Mouse (Mus musculus): ENCODE measurements around the gene Krtap9-3. TPM values are rescaled to one million over a fixed set of nuclear protein-coding genes. Genes with fewer than 3 reads are reported as not detected.

The Krtap9-3 gene
- total RNA-seq, 1 experiment: not detected

GRCm38 (mm10) chr11:99580636-99581035 is 17.3 kb downstream of the Krtap9-3 start, which contains the start of gene Krtap1-5:
Gene Krtap1-5 (minus strand): TSS chr11:99581016.
- no peak for DNase-seq (ENCODE audit: low read depth, low spot score)
- Histone ChIP-seq H3K9me3 (ENCODE audit: control insufficient read depth, insufficient read depth, low read depth, low read length) (no peaks in the 10 kb centered on the region), H3K9ac (ENCODE audit: insufficient read depth, low read depth, low read length, poor library complexity, severe bottlenecking) (no peak within 1 kb of the TSS), H3K27ac (ENCODE audit: insufficient read depth, low read depth, low read length, poor library complexity, severe bottlenecking) (no peak within 1 kb of the TSS), H3K4me1 (ENCODE audit: control insufficient read depth in 2 of 2, insufficient read depth in 2 of 2, low read length in 2 of 2, poor library complexity in 1 of 2) (no peaks in the 10 kb centered on the region), H3K4me3 (ENCODE audit: insufficient read depth in 1 of 2, low read depth in 1 of 2, low read length in 2 of 2, poor library complexity in 1 of 2, severe bottlenecking in 1 of 2) (no peak within 1 kb of the TSS), H3K36me3 (ENCODE audit: control insufficient read depth, insufficient read depth, low read length, poor library complexity, severe bottlenecking) (no peaks in the 10 kb centered on the region)
- in situ Hi-C loops (cut with MboI; ENCODE audit: low sequenced_read_pairs in 2 of 2, unreplicated experiment in 2 of 2): no loop called here
- TF ChIP-seq MAFK (IDR thresholded peaks at IDR 0.05; ENCODE audit: insufficient read depth, low read depth, low read length) (no peak), ZC3H11A (IDR thresholded peaks at IDR 0.05; ENCODE audit: borderline replicate concordance, low read depth, low read length) (no peak), CHD2 (IDR thresholded peaks at IDR 0.05; ENCODE audit: low read depth, low read length) (no peak), ZNF384 (IDR thresholded peaks at IDR 0.05; ENCODE audit: low read depth, low read length) (no peak), HCFC1 (IDR thresholded peaks at IDR 0.05; ENCODE audit: borderline replicate concordance, insufficient read depth, low read length) (no peak)

- in situ Hi-C loops (cut with MboI; ENCODE audit: low sequenced_read_pairs in 2 of 2, unreplicated experiment in 2 of 2): no loop called here
- no peak overlapping the region for H3K27ac ChIP-seq (ENCODE audit: insufficient read depth, low read depth, low read length, poor library complexity, severe bottlenecking)
- DNase-seq (ENCODE audit: low read depth, low spot score): peak; percentile 58
- H3K9me3 ChIP-seq (ENCODE audit: control insufficient read depth, insufficient read depth, low read depth, low read length): no peaks in the 10 kb centered on the region
- H3K4me1 ChIP-seq (ENCODE audit: control insufficient read depth in 2 of 2, insufficient read depth in 2 of 2, low read length in 2 of 2, poor library complexity in 1 of 2): no peaks in the 10 kb centered on the region
- TF ChIP-seq CHD2 (IDR thresholded peaks at IDR 0.05; ENCODE audit: low read depth, low read length) (no peak), MAFK (IDR thresholded peaks at IDR 0.05; ENCODE audit: insufficient read depth, low read depth, low read length) (no peak), ZNF384 (IDR thresholded peaks at IDR 0.05; ENCODE audit: low read depth, low read length) (no peak), ZC3H11A (IDR thresholded peaks at IDR 0.05; ENCODE audit: borderline replicate concordance, low read depth, low read length) (no peak), HCFC1 (IDR thresholded peaks at IDR 0.05; ENCODE audit: borderline replicate concordance, insufficient read depth, low read length) (no peak)
- no peaks in the 10 kb centered on the region for H3K36me3 ChIP-seq (ENCODE audit: control insufficient read depth, insufficient read depth, low read length, poor library complexity, severe bottlenecking)
- H3K4me3 ChIP-seq (ENCODE audit: insufficient read depth in 1 of 2, low read depth in 1 of 2, low read length in 2 of 2, poor library complexity in 1 of 2, severe bottlenecking in 1 of 2): no peak overlapping the region
- H3K9ac ChIP-seq (ENCODE audit: insufficient read depth, low read depth, low read length, poor library complexity, severe bottlenecking): no peak overlapping the region; the same call in 1 of the 2 replicates
Measured at GRCm38 (mm10) chr11:99574106-99574505, 23.8 kb downstream of the Krtap9-3 start.

GRCm38 (mm10) chr11:99573164-99573563 is 24.7 kb downstream of the Krtap9-3 start:
- H3K9me3 ChIP-seq (ENCODE audit: control insufficient read depth, insufficient read depth, low read depth, low read length): no peaks in the 10 kb centered on the region
- H3K4me1 ChIP-seq (ENCODE audit: control insufficient read depth in 2 of 2, insufficient read depth in 2 of 2, low read length in 2 of 2, poor library complexity in 1 of 2): no peaks in the 10 kb centered on the region
- no peak overlapping the region for H3K4me3 ChIP-seq (ENCODE audit: insufficient read depth in 1 of 2, low read depth in 1 of 2, low read length in 2 of 2, poor library complexity in 1 of 2, severe bottlenecking in 1 of 2)
- in situ Hi-C loops (cut with MboI; ENCODE audit: low sequenced_read_pairs in 2 of 2, unreplicated experiment in 2 of 2): no loop called here
- H3K9ac ChIP-seq (ENCODE audit: insufficient read depth, low read depth, low read length, poor library complexity, severe bottlenecking): no peak overlapping the region
- DNase-seq (ENCODE audit: low read depth, low spot score): no peak
- TF ChIP-seq HCFC1 (IDR thresholded peaks at IDR 0.05; ENCODE audit: borderline replicate concordance, insufficient read depth, low read length) (no peak), CHD2 (IDR thresholded peaks at IDR 0.05; ENCODE audit: low read depth, low read length) (no peak), MAFK (IDR thresholded peaks at IDR 0.05; ENCODE audit: insufficient read depth, low read depth, low read length) (no peak)
- no peak overlapping the region for H3K27ac ChIP-seq (ENCODE audit: insufficient read depth, low read depth, low read length, poor library complexity, severe bottlenecking)
- no peaks in the 10 kb centered on the region for H3K36me3 ChIP-seq (ENCODE audit: control insufficient read depth, insufficient read depth, low read length, poor library complexity, severe bottlenecking)

GRCm38 (mm10) chr11:99566530-99566929 is 31.4 kb downstream of the Krtap9-3 start, which contains the start of gene Krtap3-1:
Gene Krtap3-1 (minus strand): TSS chr11:99566630.
- Histone ChIP-seq H3K27ac (ENCODE audit: insufficient read depth, low read depth, low read length, poor library complexity, severe bottlenecking) (no peak within 1 kb of the TSS), H3K4me3 (ENCODE audit: insufficient read depth in 1 of 2, low read depth in 1 of 2, low read length in 2 of 2, poor library complexity in 1 of 2, severe bottlenecking in 1 of 2) (no peak within 1 kb of the TSS), H3K9me3 (ENCODE audit: control insufficient read depth, insufficient read depth, low read depth, low read length) (no peaks in the 10 kb centered on the region), H3K4me1 (ENCODE audit: control insufficient read depth in 2 of 2, insufficient read depth in 2 of 2, low read length in 2 of 2, poor library complexity in 1 of 2) (no peaks in the 10 kb centered on the region), H3K36me3 (ENCODE audit: control insufficient read depth, insufficient read depth, low read length, poor library complexity, severe bottlenecking) (no peaks in the 10 kb centered on the region), H3K9ac (ENCODE audit: insufficient read depth, low read depth, low read length, poor library complexity, severe bottlenecking) (no peak within 1 kb of the TSS)
- in situ Hi-C loops (cut with MboI; ENCODE audit: low sequenced_read_pairs in 2 of 2, unreplicated experiment in 2 of 2): no loop called here
- DNase-seq (ENCODE audit: low read depth, low spot score): no peak
- no peak for TF ChIP-seq ZC3H11A (IDR thresholded peaks at IDR 0.05; ENCODE audit: borderline replicate concordance, low read depth, low read length)
- no peak for TF ChIP-seq CHD2 (IDR thresholded peaks at IDR 0.05; ENCODE audit: low read depth, low read length)
- TF ChIP-seq HCFC1 (IDR thresholded peaks at IDR 0.05; ENCODE audit: borderline replicate concordance, insufficient read depth, low read length): no peak
- no peak for TF ChIP-seq ZNF384 (IDR thresholded peaks at IDR 0.05; ENCODE audit: low read depth, low read length)
- no peak for TF ChIP-seq MAFK (IDR thresholded peaks at IDR 0.05; ENCODE audit: insufficient read depth, low read depth, low read length)

- no peaks in the 10 kb centered on the region for H3K9me3 ChIP-seq (ENCODE audit: control insufficient read depth, insufficient read depth, low read depth, low read length)
- TF ChIP-seq ZNF384 (IDR thresholded peaks at IDR 0.05; ENCODE audit: low read depth, low read length): no peak
- TF ChIP-seq CHD2 (IDR thresholded peaks at IDR 0.05; ENCODE audit: low read depth, low read length): no peak
- no peak for TF ChIP-seq MAFK (IDR thresholded peaks at IDR 0.05; ENCODE audit: insufficient read depth, low read depth, low read length)
- TF ChIP-seq HCFC1 (IDR thresholded peaks at IDR 0.05; ENCODE audit: borderline replicate concordance, insufficient read depth, low read length): no peak
- no peak for TF ChIP-seq ZC3H11A (IDR thresholded peaks at IDR 0.05; ENCODE audit: borderline replicate concordance, low read depth, low read length)
- no peak overlapping the region for H3K4me3 ChIP-seq (ENCODE audit: insufficient read depth in 1 of 2, low read depth in 1 of 2, low read length in 2 of 2, poor library complexity in 1 of 2, severe bottlenecking in 1 of 2)
- no peak for DNase-seq (ENCODE audit: low read depth, low spot score)
- no peaks in the 10 kb centered on the region for H3K4me1 ChIP-seq (ENCODE audit: control insufficient read depth in 2 of 2, insufficient read depth in 2 of 2, low read length in 2 of 2, poor library complexity in 1 of 2)
- in situ Hi-C loops (cut with MboI; ENCODE audit: low sequenced_read_pairs in 2 of 2, unreplicated experiment in 2 of 2): no loop called here
- no peak overlapping the region for H3K9ac ChIP-seq (ENCODE audit: insufficient read depth, low read depth, low read length, poor library complexity, severe bottlenecking)
- H3K36me3 ChIP-seq (ENCODE audit: control insufficient read depth, insufficient read depth, low read length, poor library complexity, severe bottlenecking): no peaks in the 10 kb centered on the region
- no peak overlapping the region for H3K27ac ChIP-seq (ENCODE audit: insufficient read depth, low read depth, low read length, poor library complexity, severe bottlenecking)
Measured at GRCm38 (mm10) chr11:99562580-99562979, 35.3 kb downstream of the Krtap9-3 start.
